Mouse (Mus musculus): ENCODE results near the gene Csf3. TPM values are rescaled to one million over a fixed set of nuclear protein-coding genes. Genes with fewer than 3 reads are reported as not detected.
A peak's percentile ranks its signal among the peaks of the same experiment; 100 is the strongest.

Csf3 gene
- polyA plus RNA-seq, 1 experiment from 2014 or later: 0.11 TPM

DNA sequence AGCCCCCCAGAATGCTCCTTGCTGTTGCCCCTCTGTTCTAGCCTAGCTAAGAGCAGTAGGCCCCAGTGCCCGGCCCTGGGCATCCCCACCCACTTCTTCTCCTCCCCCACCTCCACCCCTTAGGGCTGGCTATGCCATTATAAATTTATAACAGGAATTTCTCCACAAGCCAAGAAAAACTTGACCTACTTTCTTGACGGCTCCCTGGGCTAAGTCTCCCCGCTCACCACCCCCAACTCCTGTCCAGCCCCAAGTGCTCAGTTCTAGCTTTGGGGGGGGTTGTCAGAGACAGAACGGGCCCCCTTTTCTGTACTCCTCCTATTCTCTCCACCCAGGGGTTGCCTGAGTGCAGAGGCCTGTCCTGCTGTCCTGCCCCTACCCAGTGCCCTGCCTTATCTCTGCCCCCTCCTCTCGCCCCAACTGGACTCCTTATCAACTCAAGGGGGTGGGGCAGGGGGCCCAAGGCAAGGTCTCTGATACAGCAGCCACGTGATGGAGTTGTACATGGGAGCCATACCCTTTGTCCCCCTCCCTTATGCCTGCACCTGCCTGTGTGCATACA, 50.2 kb downstream of the Csf3 start:
- Histone ChIP-seq H3K36me3 (ENCODE audit: insufficient read depth, low read length) (peaks cover 15% of the 10 kb centered on the region; the same call in 1 of the 2 replicates), H3K4me1 (ENCODE audit: insufficient read depth, low read length) (peaks cover 83% of the 10 kb centered on the region), H3K27ac (ENCODE audit: low read length) (peak overlapping the region; percentile 85), H3K4me2 (replicated peaks; ENCODE audit: low read depth, low read length) (peak overlapping the region; percentile 34), H3K9me3 (ENCODE audit: low read length) (no peaks in the 10 kb centered on the region), H3K4me3 (ENCODE audit: low read length) (no peak overlapping the region), H3K9ac (replicated peaks; ENCODE audit: low read length) (peak overlapping the region; percentile 46), H3K27me3 (ENCODE audit: insufficient read depth, low read length) (no peaks in the 10 kb centered on the region)
- ATAC-seq (ENCODE audit: low FRiP score, low TSS enrichment): peak; percentile 25
- WGBS: 32% methylated on average over 6 of the region's 6 CpGs

DNA sequence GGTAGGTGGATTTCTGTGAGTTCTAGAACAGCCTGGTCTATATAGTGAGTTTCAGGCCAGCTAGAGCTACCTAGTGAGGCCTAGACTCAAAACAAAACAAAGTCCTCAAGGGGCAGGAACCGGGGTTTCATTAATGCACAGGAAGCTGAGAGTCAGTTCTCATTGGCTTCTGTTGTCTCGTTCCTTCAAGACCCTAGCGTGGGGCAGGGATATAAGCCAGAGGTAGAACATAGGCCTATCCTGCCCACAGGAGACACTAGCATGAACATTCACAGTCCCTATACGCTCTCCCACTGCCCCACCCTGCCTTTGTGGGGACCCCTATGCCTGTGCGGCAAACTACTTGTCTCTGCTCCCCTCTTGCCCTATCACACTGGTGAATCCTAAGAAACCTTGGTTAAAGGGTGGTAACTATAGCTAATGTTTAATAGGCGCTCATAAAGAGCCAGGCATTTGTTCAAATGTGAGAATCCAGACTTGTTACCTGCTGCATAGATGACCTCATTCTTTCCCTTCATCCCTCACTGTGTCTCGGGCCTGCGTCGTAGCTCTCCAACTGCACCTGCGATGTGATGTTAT, 51.6 kb downstream of the Csf3 start:
- Histone ChIP-seq H3K27ac (ENCODE audit: low read length) (peak overlapping the region; percentile 85), H3K4me1 (ENCODE audit: insufficient read depth, low read length) (peaks cover 71% of the 10 kb centered on the region), H3K27me3 (ENCODE audit: insufficient read depth, low read length) (no peaks in the 10 kb centered on the region), H3K4me2 (replicated peaks; ENCODE audit: low read depth, low read length) (no peak overlapping the region), H3K9ac (replicated peaks; ENCODE audit: low read length) (peak overlapping the region; percentile 36), H3K4me3 (ENCODE audit: low read length) (no peak overlapping the region), H3K36me3 (ENCODE audit: insufficient read depth, low read length) (peaks cover 20% of the 10 kb centered on the region; the same call in 1 of the 2 replicates), H3K9me3 (ENCODE audit: low read length) (no peaks in the 10 kb centered on the region)
- WGBS: 76% methylated on average over 10 of the region's 10 CpGs
- ATAC-seq (ENCODE audit: low FRiP score, low TSS enrichment): no peak

Other genes starting within 250 kb of the Csf3 start
- 0.44 and 0.54 TPM in 2 replicates for gene Ikzf3, start 155.2 kb upstream of the Csf3 start, polyA plus RNA-seq (2015; fragmentation: Nextera tagmentation; extraction: Ambion mirVana)
- gene Zpbp2, start 150.2 kb upstream of the Csf3 start, polyA plus RNA-seq (2015; fragmentation: Nextera tagmentation; extraction: Ambion mirVana): 0.87 TPM in 1 of 2 replicates, not detected in the other
- gene Ormdl3, start 113.9 kb upstream of the Csf3 start, polyA plus RNA-seq (2015; fragmentation: Nextera tagmentation; extraction: Ambion mirVana): 67.2 and 67.6 TPM in 2 replicates
- not detected in 2 replicates for gene Lrrc3c, start 103.0 kb upstream of the Csf3 start, polyA plus RNA-seq (2015; fragmentation: Nextera tagmentation; extraction: Ambion mirVana)
- gene Gm12355, start 75.6 kb upstream of the Csf3 start, polyA plus RNA-seq (2015; fragmentation: Nextera tagmentation; extraction: Ambion mirVana): 0.86 and 1.6 TPM in 2 replicates
- not detected in 2 replicates for gene Gsdma3, start 74.9 kb upstream of the Csf3 start, polyA plus RNA-seq (2015; fragmentation: Nextera tagmentation; extraction: Ambion mirVana)
- not detected in 2 replicates for gene Gsdma2, start 54.5 kb upstream of the Csf3 start, polyA plus RNA-seq (2015; fragmentation: Nextera tagmentation; extraction: Ambion mirVana)
- gene Gsdma, start 36.9 kb upstream of the Csf3 start, polyA plus RNA-seq (2015; fragmentation: Nextera tagmentation; extraction: Ambion mirVana): not detected in 2 replicates
- 289 and 303 TPM in 2 replicates for gene Psmd3, start 18.7 kb upstream of the Csf3 start, polyA plus RNA-seq (2015; fragmentation: Nextera tagmentation; extraction: Ambion mirVana)
- gene Med24, start 28.2 kb downstream of the Csf3 start, polyA plus RNA-seq (2015; fragmentation: Nextera tagmentation; extraction: Ambion mirVana): 71.4 and 73.9 TPM in 2 replicates
- gene Thra, start 39.4 kb downstream of the Csf3 start, polyA plus RNA-seq (2015; fragmentation: Nextera tagmentation; extraction: Ambion mirVana): 24.4 and 25.9 TPM in 2 replicates
- 2.2 and 2.4 TPM in 2 replicates for gene Nr1d1, start 74.1 kb downstream of the Csf3 start, polyA plus RNA-seq (2015; fragmentation: Nextera tagmentation; extraction: Ambion mirVana)
- gene Msl1, start 94.3 kb downstream of the Csf3 start, polyA plus RNA-seq (2015; fragmentation: Nextera tagmentation; extraction: Ambion mirVana): 23.7 and 24.2 TPM in 2 replicates
- gene Casc3, start 103.6 kb downstream of the Csf3 start, polyA plus RNA-seq (2015; fragmentation: Nextera tagmentation; extraction: Ambion mirVana): 36.2 and 41.0 TPM in 2 replicates
- 1.8 and 2.0 TPM in 2 replicates for gene Rapgefl1, start 135.5 kb downstream of the Csf3 start, polyA plus RNA-seq (2015; fragmentation: Nextera tagmentation; extraction: Ambion mirVana)
- 5.4 and 5.9 TPM in 2 replicates for gene Wipf2, start 162.4 kb downstream of the Csf3 start, polyA plus RNA-seq (2015; fragmentation: Nextera tagmentation; extraction: Ambion mirVana)
- gene Cdc6, start 206.5 kb downstream of the Csf3 start, polyA plus RNA-seq (2015; fragmentation: Nextera tagmentation; extraction: Ambion mirVana): 36.2 and 38.6 TPM in 2 replicates
- gene Rara, start 226.6 kb downstream of the Csf3 start, polyA plus RNA-seq (2015; fragmentation: Nextera tagmentation; extraction: Ambion mirVana): 31.4 and 32.5 TPM in 2 replicates

Measured in kidney, embryonic 16.5 days (tissue).